14 mouse cellular contexts compared by ENCODE assay signal in the genomic region with DNA sequence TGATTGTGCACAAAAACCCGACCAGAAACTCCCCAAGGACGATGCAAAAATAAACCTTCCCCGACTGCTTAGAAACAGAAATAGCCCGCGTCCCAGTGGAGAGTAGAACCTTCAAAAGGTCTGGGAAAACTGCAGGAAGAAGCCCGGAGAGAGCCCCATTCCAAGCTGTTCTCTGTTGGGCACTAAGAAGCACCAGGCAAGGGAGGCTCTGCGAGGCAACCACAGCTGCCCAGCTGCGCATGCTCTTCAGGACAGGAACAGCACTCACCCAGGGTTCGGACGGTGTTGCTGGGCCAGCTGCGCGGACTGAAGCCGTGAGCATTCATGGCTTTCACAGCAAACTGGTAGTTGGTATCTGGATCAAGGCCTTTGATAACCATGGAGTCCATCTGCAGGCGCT.
A peak's percentile ranks its signal among the peaks of the same experiment; 100 is the strongest.
DNase-seq lines count a peak whose midpoint lies in the region; ATAC-seq and TF ChIP-seq lines count a peak whose summit lies in the region.
"Had no signal": no experiment of that assay in that cellular context is flagged by ENCODE, and none has a peak within 500 bp of the region (broad histone marks: within the 10 kb centered on the region; RNA-seq: fewer than 3 reads in every experiment).

No protein-coding gene starts in this region.

- no peak overlapping the region for H3K27ac ChIP-seq in liver, postnatal 0 days (ENCODE audit: low read depth)
- H3K27ac ChIP-seq: liver, embryonic 13.5 days; neural tube, embryonic 13.5 days had no signal

- DNase-seq in adrenal gland, postnatal 36 days, result peak; percentile 13 to 20
- no peak for DNase-seq in adrenal gland, postnatal 4 days (ENCODE audit: low spot score in 2 of 2)
- DNase-seq in ovary, postnatal 36 days (ENCODE audit: low spot score), result peak; percentile 30
- no peak for DNase-seq in ovary, postnatal 14 days (ENCODE audit: low spot score)
- peak; percentile 12 to 16 for DNase-seq in heart, postnatal 14 days
- DNase-seq in liver, postnatal 0 days, result no peak
- no peak for DNase-seq in layer of hippocampus, adult 11-12 months (ENCODE audit: low spot score)
- DNase-seq: kidney, adult 8-10 months; liver, embryonic 13.5 days; thymus, postnatal 25 days had no signal

- no peaks in the 10 kb centered on the region for H3K9me3 ChIP-seq in liver, postnatal 0 days (ENCODE audit: low read length)
- H3K9me3 ChIP-seq: liver, embryonic 13.5 days; neural tube, embryonic 13.5 days had no signal

- H3K9ac ChIP-seq in liver, postnatal 0 days (replicated peaks), result no peak overlapping the region
- H3K9ac ChIP-seq: liver, embryonic 13.5 days; neural tube, embryonic 13.5 days had no signal

- 56% methylated on average over 14 of the region's 14 CpGs for WGBS in liver, postnatal 0 days (ENCODE audit: insufficient replicate concordance)

- H3K4me1 ChIP-seq in liver, postnatal 0 days (ENCODE audit: insufficient read depth), result no peaks in the 10 kb centered on the region
- H3K4me1 ChIP-seq: liver, embryonic 13.5 days; neural tube, embryonic 13.5 days had no signal

- H3K4me3 ChIP-seq in liver, postnatal 0 days (ENCODE audit: low read depth, low read length), result no peak overlapping the region
- H3K4me3 ChIP-seq: liver, embryonic 13.5 days; neural tube, embryonic 13.5 days had no signal

- intact Hi-C loops in heart, postnatal 14 days (cut with DNase I), result no loop called here

- TF ChIP-seq EP300 in liver, postnatal 0 days (IDR thresholded peaks at IDR 0.05; ENCODE audit: low read depth), result no peak

- ATAC-seq in liver, postnatal 0 days, result no peak
- ATAC-seq in activated CD4-positive, CD25-positive, alpha-beta regulatory T cell, adult 4 months, result no peak
- ATAC-seq: forebrain, embryonic 14.5 days; Patski had no signal

- H3K27me3 ChIP-seq in liver, postnatal 0 days (ENCODE audit: insufficient read depth, low read length), result no peaks in the 10 kb centered on the region
- H3K27me3 ChIP-seq: liver, embryonic 13.5 days; neural tube, embryonic 13.5 days had no signal

- TF ChIP-seq CTCF in liver, postnatal 0 days (IDR thresholded peaks at IDR 0.05; ENCODE audit: low read depth), result no peak

- H3K4me2 ChIP-seq in liver, postnatal 0 days (ENCODE audit: low read depth, low read length), result no peak overlapping the region
- H3K4me2 ChIP-seq: liver, embryonic 13.5 days; neural tube, embryonic 13.5 days had no signal

- no peaks in the 10 kb centered on the region for H3K36me3 ChIP-seq in liver, postnatal 0 days (replicated peaks; ENCODE audit: insufficient read depth, low read length)
- H3K36me3 ChIP-seq: liver, embryonic 13.5 days; neural tube, embryonic 13.5 days had no signal

Comparison
In these comparisons a context has a peak if more than half of its experiments do, and no peak if none do; other contexts are left out.
1. DNase-seq: peak in adrenal gland, postnatal 36 days (2 of 2), ovary, postnatal 36 days (single experiment) and heart, postnatal 14 days (2 of 2); none in adrenal gland, postnatal 4 days (0 of 2), ovary, postnatal 14 days (single experiment), liver, postnatal 0 days (single experiment) and layer of hippocampus, adult 11-12 months (single experiment).